Mouse (Mus musculus): Measurements from ENCODE around the gene Zbtb16. TPM values are rescaled to one million over a fixed set of nuclear protein-coding genes. Genes with fewer than 3 reads are reported as not detected.

The Zbtb16 gene
- polyA plus RNA-seq, 1 experiment from 2014 or later: 1.9 TPM

GRCm38 (mm10) chr9:48768965-48769364 is 67.1 kb downstream of the Zbtb16 start:
- no peaks in the 10 kb centered on the region for H3K27me3 ChIP-seq (replicated peaks; ENCODE audit: control insufficient read depth, insufficient read depth, low read length)
- no peaks in the 10 kb centered on the region for H3K4me1 ChIP-seq (ENCODE audit: control insufficient read depth, insufficient read depth, low read length)
- no peak for ATAC-seq
- no peak overlapping the region for H3K4me2 ChIP-seq (ENCODE audit: low read depth, low read length)
- H3K9me3 ChIP-seq (ENCODE audit: control insufficient read depth, low read length): no peaks in the 10 kb centered on the region
- 84% methylated on average over 4 of the region's 4 CpGs for WGBS
- H3K4me3 ChIP-seq (ENCODE audit: low read length): no peak overlapping the region
- H3K36me3 ChIP-seq (ENCODE audit: control insufficient read depth, insufficient read depth, low read length): no peaks in the 10 kb centered on the region
- no peak overlapping the region for H3K27ac ChIP-seq (ENCODE audit: low read length)
- no peak overlapping the region for H3K9ac ChIP-seq (ENCODE audit: low read depth, low read length)

DNA sequence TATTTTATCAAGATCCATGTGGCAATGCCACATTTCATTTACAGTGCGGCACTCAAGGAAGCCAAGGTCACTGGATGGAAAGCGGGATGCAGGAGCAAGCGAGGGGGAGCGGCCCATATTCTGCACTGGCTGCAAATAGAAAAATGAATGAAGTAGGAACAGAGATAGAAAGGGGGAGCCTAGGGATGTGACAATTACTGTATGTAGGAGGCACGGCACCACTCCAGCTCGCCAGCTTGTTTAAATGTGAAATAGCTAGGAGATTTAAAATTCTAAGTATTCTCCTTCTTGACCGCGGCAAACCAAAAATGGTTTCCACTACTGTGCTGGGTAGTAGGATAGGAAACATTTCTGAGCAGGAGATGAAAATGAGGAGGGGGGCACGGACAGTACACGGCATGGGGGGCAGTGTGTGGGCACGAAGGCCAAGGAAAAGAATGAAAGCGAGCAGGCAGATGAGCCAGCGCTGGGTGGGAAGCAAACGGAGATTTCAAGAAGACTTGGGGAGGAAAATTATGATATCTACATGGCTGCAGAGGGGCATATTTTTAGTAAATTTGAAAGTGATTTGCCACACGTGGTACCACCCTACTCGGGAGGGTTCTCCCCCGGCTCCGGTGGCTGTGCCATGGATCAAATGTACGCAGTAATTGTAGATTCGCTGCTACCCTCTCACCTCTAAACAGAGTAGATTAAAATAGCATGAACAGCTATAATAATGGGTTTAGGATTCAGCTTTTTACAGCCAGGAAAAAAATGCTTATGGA is 68.2 kb downstream of the Zbtb16 start:
- no peak overlapping the region for H3K27ac ChIP-seq (ENCODE audit: low read length)
- no peaks in the 10 kb centered on the region for H3K27me3 ChIP-seq (replicated peaks; ENCODE audit: control insufficient read depth, insufficient read depth, low read length)
- ATAC-seq: no peak
- H3K36me3 ChIP-seq (ENCODE audit: control insufficient read depth, insufficient read depth, low read length): no peaks in the 10 kb centered on the region
- no peaks in the 10 kb centered on the region for H3K9me3 ChIP-seq (ENCODE audit: control insufficient read depth, low read length)
- no peaks in the 10 kb centered on the region for H3K4me1 ChIP-seq (ENCODE audit: control insufficient read depth, insufficient read depth, low read length)
- 86% methylated on average over 20 of the region's 20 CpGs for WGBS
- no peak overlapping the region for H3K4me2 ChIP-seq (ENCODE audit: low read depth, low read length)
- H3K9ac ChIP-seq (ENCODE audit: low read depth, low read length): no peak overlapping the region
- no peak overlapping the region for H3K4me3 ChIP-seq (ENCODE audit: low read length)

DNA sequence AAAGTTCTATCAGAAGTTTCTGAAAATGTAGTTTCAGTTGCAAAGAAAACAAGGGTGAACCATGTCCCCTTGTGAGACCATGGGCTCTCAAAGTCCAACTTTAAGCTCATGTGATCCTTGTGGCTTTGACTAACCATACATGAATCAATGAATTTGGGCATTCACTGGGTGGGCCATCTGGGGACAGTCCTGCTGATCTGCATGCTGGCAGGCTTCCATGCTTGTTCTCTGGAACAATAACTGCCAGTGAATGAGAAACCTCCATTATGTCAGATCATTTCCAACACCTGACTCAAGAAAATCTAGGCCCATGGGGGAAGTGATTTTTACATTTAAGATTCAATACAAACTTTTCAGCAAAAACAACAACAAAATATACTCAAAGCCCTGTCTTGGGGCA is 70.1 kb downstream of the Zbtb16 start:
- Histone ChIP-seq H3K4me2 (ENCODE audit: low read depth, low read length) (no peak overlapping the region), H3K9ac (ENCODE audit: low read depth, low read length) (no peak overlapping the region), H3K36me3 (ENCODE audit: control insufficient read depth, insufficient read depth, low read length) (no peaks in the 10 kb centered on the region), H3K27ac (ENCODE audit: low read length) (no peak overlapping the region), H3K9me3 (ENCODE audit: control insufficient read depth, low read length) (no peaks in the 10 kb centered on the region), H3K4me1 (ENCODE audit: control insufficient read depth, insufficient read depth, low read length) (peaks cover 4% of the 10 kb centered on the region; the same call in 1 of the 2 replicates), H3K4me3 (ENCODE audit: low read length) (no peak overlapping the region), H3K27me3 (replicated peaks; ENCODE audit: control insufficient read depth, insufficient read depth, low read length) (no peaks in the 10 kb centered on the region)
- ATAC-seq: no peak

DNA sequence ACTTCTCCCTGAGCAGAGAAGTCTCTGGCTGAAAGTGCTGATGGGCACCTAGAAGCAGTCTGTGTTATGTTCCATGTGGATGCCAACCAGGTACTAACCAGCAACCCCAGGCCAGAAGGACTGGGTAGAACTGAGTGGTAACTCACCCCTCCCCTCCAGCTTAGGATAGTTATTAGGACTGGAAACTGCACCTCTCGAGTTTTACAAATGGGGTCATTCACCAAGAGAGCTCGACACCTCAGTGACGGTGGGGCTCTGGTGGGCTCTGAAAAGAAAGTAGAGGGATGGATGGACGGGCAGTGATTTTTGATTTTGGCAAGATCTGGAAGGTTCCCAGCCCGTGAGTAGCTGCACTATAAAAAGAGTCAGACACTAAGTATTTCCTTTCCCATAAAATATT is 71.7 kb downstream of the Zbtb16 start:
- ATAC-seq: no peak
- Histone ChIP-seq H3K4me2 (ENCODE audit: low read depth, low read length) (no peak overlapping the region), H3K9ac (ENCODE audit: low read depth, low read length) (no peak overlapping the region), H3K27me3 (replicated peaks; ENCODE audit: control insufficient read depth, insufficient read depth, low read length) (no peaks in the 10 kb centered on the region), H3K27ac (ENCODE audit: low read length) (no peak overlapping the region), H3K36me3 (ENCODE audit: control insufficient read depth, insufficient read depth, low read length) (no peaks in the 10 kb centered on the region), H3K4me3 (ENCODE audit: low read length) (no peak overlapping the region), H3K9me3 (ENCODE audit: control insufficient read depth, low read length) (no peaks in the 10 kb centered on the region), H3K4me1 (ENCODE audit: control insufficient read depth, insufficient read depth, low read length) (peaks cover 11% of the 10 kb centered on the region)
- 77% methylated on average over 5 of the region's 5 CpGs for WGBS

GRCm38 (mm10) chr9:48761732-48762637 is 74.0 kb downstream of the Zbtb16 start:
- Histone ChIP-seq H3K4me1 (ENCODE audit: control insufficient read depth, insufficient read depth, low read length) (peaks cover 18% of the 10 kb centered on the region), H3K4me3 (ENCODE audit: low read length) (no peak overlapping the region), H3K27me3 (replicated peaks; ENCODE audit: control insufficient read depth, insufficient read depth, low read length) (no peaks in the 10 kb centered on the region), H3K4me2 (ENCODE audit: low read depth, low read length) (no peak overlapping the region), H3K9ac (ENCODE audit: low read depth, low read length) (no peak overlapping the region), H3K9me3 (ENCODE audit: control insufficient read depth, low read length) (no peaks in the 10 kb centered on the region), H3K36me3 (ENCODE audit: control insufficient read depth, insufficient read depth, low read length) (no peaks in the 10 kb centered on the region), H3K27ac (ENCODE audit: low read length) (no peak overlapping the region)
- no peak for ATAC-seq
- WGBS: 90% methylated on average over 14 of the region's 14 CpGs

GRCm38 (mm10) chr9:48761175-48761556 is 74.9 kb downstream of the Zbtb16 start:
- no peak for ATAC-seq
- H3K27ac ChIP-seq (ENCODE audit: low read length): peak overlapping the region; percentile 55; the same call in 1 of the 2 replicates
- H3K9me3 ChIP-seq (ENCODE audit: control insufficient read depth, low read length): no peaks in the 10 kb centered on the region
- no peak overlapping the region for H3K9ac ChIP-seq (ENCODE audit: low read depth, low read length)
- H3K36me3 ChIP-seq (ENCODE audit: control insufficient read depth, insufficient read depth, low read length): no peaks in the 10 kb centered on the region
- H3K4me3 ChIP-seq (ENCODE audit: low read length): no peak overlapping the region
- no peaks in the 10 kb centered on the region for H3K27me3 ChIP-seq (replicated peaks; ENCODE audit: control insufficient read depth, insufficient read depth, low read length)
- WGBS: 58% methylated on average over 8 of the region's 8 CpGs
- H3K4me2 ChIP-seq (ENCODE audit: low read depth, low read length): no peak overlapping the region
- H3K4me1 ChIP-seq (ENCODE audit: control insufficient read depth, insufficient read depth, low read length): peaks cover 18% of the 10 kb centered on the region

- ATAC-seq: peak; percentile 86
- H3K4me3 ChIP-seq (ENCODE audit: low read length): no peak overlapping the region
- no peak overlapping the region for H3K4me2 ChIP-seq (ENCODE audit: low read depth, low read length)
- no peaks in the 10 kb centered on the region for H3K27me3 ChIP-seq (replicated peaks; ENCODE audit: control insufficient read depth, insufficient read depth, low read length)
- no peaks in the 10 kb centered on the region for H3K36me3 ChIP-seq (ENCODE audit: control insufficient read depth, insufficient read depth, low read length)
- WGBS: 27% methylated on average over 13 of the region's 13 CpGs
- H3K9me3 ChIP-seq (ENCODE audit: control insufficient read depth, low read length): no peaks in the 10 kb centered on the region
- H3K27ac ChIP-seq (ENCODE audit: low read length): peak overlapping the region; percentile 80
- H3K9ac ChIP-seq (ENCODE audit: low read depth, low read length): no peak overlapping the region
- peaks cover 21% of the 10 kb centered on the region for H3K4me1 ChIP-seq (ENCODE audit: control insufficient read depth, insufficient read depth, low read length)
These were observed 75.4 kb downstream of the Zbtb16 start for GRCm38 (mm10) chr9:48760449-48761174.

DNA sequence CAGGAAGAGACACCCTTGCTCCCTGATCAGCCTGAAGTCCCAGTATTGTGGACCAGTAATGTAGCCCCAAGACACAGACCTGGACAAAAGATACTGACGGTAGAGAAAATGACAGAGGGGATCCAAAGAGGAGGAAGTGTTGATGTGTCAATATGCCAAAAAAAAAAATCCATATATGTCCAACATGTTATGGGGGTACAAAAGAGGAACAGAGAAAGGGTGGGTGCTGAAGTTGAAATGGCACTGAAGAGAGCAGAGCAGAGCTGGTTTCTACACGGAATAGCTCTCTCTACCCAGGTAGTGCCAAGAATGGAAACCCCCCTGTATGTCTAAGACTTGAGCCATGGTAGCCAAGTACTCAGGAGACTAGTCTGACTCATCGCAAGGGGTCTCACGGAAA is 76.9 kb downstream of the Zbtb16 start:
- no peak for ATAC-seq
- no peaks in the 10 kb centered on the region for H3K9me3 ChIP-seq (ENCODE audit: control insufficient read depth, low read length)
- no peak overlapping the region for H3K27ac ChIP-seq (ENCODE audit: low read length)
- H3K4me3 ChIP-seq (ENCODE audit: low read length): no peak overlapping the region
- no peak overlapping the region for H3K9ac ChIP-seq (ENCODE audit: low read depth, low read length)
- no peak overlapping the region for H3K4me2 ChIP-seq (ENCODE audit: low read depth, low read length)
- H3K27me3 ChIP-seq (replicated peaks; ENCODE audit: control insufficient read depth, insufficient read depth, low read length): no peaks in the 10 kb centered on the region
- no peaks in the 10 kb centered on the region for H3K36me3 ChIP-seq (ENCODE audit: control insufficient read depth, insufficient read depth, low read length)
- H3K4me1 ChIP-seq (ENCODE audit: control insufficient read depth, insufficient read depth, low read length): peaks cover 24% of the 10 kb centered on the region
- WGBS: 88% methylated on average over 4 of the region's 4 CpGs
